Mouse (Mus musculus) embryonic facial prominence, embryonic 15.5 days (tissue): ENCODE data around the gene Camp. TPM values are rescaled to one million over a fixed set of nuclear protein-coding genes. Genes with fewer than 3 reads are reported as not detected.
"Not testable (repeated sequence)": the region's sequence is repeated elsewhere in the genome, so short reads cannot be mapped to it uniquely, and the experiment has no call there.

ENCODE experiments used
- ATAC-seq: fragments of 200-750 bp; cut with Nextera tagmentation; 2 replicates; pipeline ENCODE4 v1.8.0; 2017; ENCODE audit warnings: low read depth, moderate TSS enrichment; ENCODE audit not compliant: insufficient number of reproducible peaks, low FRiP score, low TSS enrichment
- H3K27ac ChIP-seq: fragments of 300-500 bp; sonication (generic); replicated peaks from 2 replicates; pipeline ENCODE4 v1.5.1; 2015; ENCODE audit warnings: mild to moderate bottlenecking, inconsistent platforms
- H3K27me3 ChIP-seq: fragments of 300-500 bp; sonication (generic); 2 replicates; pipeline ENCODE4 v1.6.1; 2015; ENCODE audit warnings: inconsistent platforms
- H3K36me3 ChIP-seq: fragments of 300-500 bp; sonication (generic); 2 replicates; pipeline ENCODE4 v1.6.1; 2015; ENCODE audit warnings: mild to moderate bottlenecking, inconsistent platforms
- H3K4me1 ChIP-seq: fragments of 300-500 bp; sonication (generic); 2 replicates; pipeline ENCODE4 v1.6.1; 2015; ENCODE audit warnings: inconsistent platforms
- H3K4me2 ChIP-seq: fragments of 300-500 bp; sonication (generic); replicated peaks from 2 replicates; pipeline ENCODE4 v1.6.1; 2015; ENCODE audit warnings: mild to moderate bottlenecking, inconsistent platforms
- H3K4me3 ChIP-seq: fragments of 300-500 bp; sonication (generic); replicated peaks from 2 replicates; pipeline ENCODE4 v1.5.1; 2015; ENCODE audit warnings: mild to moderate bottlenecking, inconsistent platforms
- H3K9ac ChIP-seq: fragments of 300-500 bp; sonication (generic); 2 replicates; pipeline ENCODE4 v1.6.1; 2015; ENCODE audit warnings: inconsistent platforms
- H3K9me3 ChIP-seq: fragments of 300-500 bp; sonication (generic); replicated peaks from 2 replicates; pipeline ENCODE4 v1.6.1; 2016; ENCODE audit warnings: inconsistent platforms
- WGBS: fragments of 180-500 bp; shearing (Covaris S2); methylation state at CpG from one replicate; pipeline ENCODE4 v1.1.7; 2015; 5-methylcytosine and 5-hydroxymethylcytosine counted together
- polyA plus RNA-seq: library from polyadenylated mRNA; unstranded; fragments of >200 nt; fragmentation: Nextera tagmentation; extraction: Ambion mirVana; gene quantifications from 2 replicates; pipeline ENCODE4 v1.2.1, GENCODE M21; 2015

The Camp gene
- polyA plus RNA-seq, 1 experiment from 2014 or later, result 2.2 TPM

DNA sequence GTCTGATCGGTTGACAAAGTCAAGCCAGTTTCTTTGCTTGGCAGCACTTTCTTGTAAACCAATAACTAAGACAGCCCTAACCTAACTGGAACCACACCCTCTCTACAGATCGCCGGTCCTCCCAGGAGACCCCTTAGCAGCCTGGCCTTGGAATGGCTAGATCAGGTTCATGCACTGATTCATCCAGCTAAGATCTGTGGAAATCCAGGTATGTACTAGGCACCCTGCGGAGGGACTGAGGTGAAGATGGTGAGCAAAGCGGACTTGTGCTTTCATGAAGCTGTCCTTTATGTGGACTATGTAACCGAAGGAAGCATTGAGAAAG, 16.4 kb downstream of the Camp start:
- peaks cover 12% of the 10 kb centered on the region for H3K4me1 ChIP-seq
- H3K9ac ChIP-seq, result peak overlapping the region; percentile 64
- H3K27me3 ChIP-seq, result no peaks in the 10 kb centered on the region
- H3K4me2 ChIP-seq, result peak overlapping the region; percentile 85
- peak overlapping the region; percentile 71 for H3K4me3 ChIP-seq
- H3K9me3 ChIP-seq, result no peaks in the 10 kb centered on the region
- H3K36me3 ChIP-seq, result peaks cover 30% of the 10 kb centered on the region
- peak overlapping the region; percentile 89; the same call in 1 of the 2 replicates for H3K27ac ChIP-seq
- peak; percentile 25; the same call in 1 of the 2 replicates for ATAC-seq
- 7% methylated on average over 6 of the region's 6 CpGs for WGBS

- under 1% methylated on average over 32 of the region's 32 CpGs for WGBS
- Histone ChIP-seq H3K27ac (peak within 1 kb of the TSS; percentile 89), H3K27me3 (no peaks in the 10 kb centered on the region), H3K4me1 (peaks cover 12% of the 10 kb centered on the region), H3K4me2 (peak within 1 kb of the TSS; percentile 85), H3K36me3 (peaks cover 26% of the 10 kb centered on the region), H3K9ac (peak within 1 kb of the TSS; percentile 64), H3K4me3 (peak within 1 kb of the TSS; percentile 71), H3K9me3 (no peaks in the 10 kb centered on the region)
- peak; percentile 95 for ATAC-seq
Measured at GRCm38 (mm10) chr9:109832391-109833087, 16.9 kb downstream of the Camp start, which contains the start of gene Nme6. Gene Nme6, plus strand, starts transcription at chr9:109832749.

GRCm38 (mm10) chr9:109826181-109826580, 23.2 kb downstream of the Camp start:
- Histone ChIP-seq H3K27ac (no peak overlapping the region), H3K9ac (no peak overlapping the region), H3K36me3 (peaks cover 11% of the 10 kb centered on the region; the same call in 1 of the 2 replicates), H3K4me2 (no peak overlapping the region), H3K4me3 (no peak overlapping the region), H3K4me1 (no peaks in the 10 kb centered on the region), H3K27me3 (no peaks in the 10 kb centered on the region), H3K9me3 (no peaks in the 10 kb centered on the region)
- WGBS, result 75% methylated on average over 5 of the region's 5 CpGs
- ATAC-seq, result no peak

GRCm38 (mm10) chr9:109825739-109826138, 23.7 kb downstream of the Camp start:
- Histone ChIP-seq H3K4me2 (no peak overlapping the region), H3K36me3 (peaks cover 11% of the 10 kb centered on the region; the same call in 1 of the 2 replicates), H3K9me3 (no peaks in the 10 kb centered on the region), H3K4me3 (no peak overlapping the region), H3K27ac (no peak overlapping the region), H3K9ac (no peak overlapping the region), H3K4me1 (no peaks in the 10 kb centered on the region), H3K27me3 (no peaks in the 10 kb centered on the region)
- WGBS, result 65% methylated on average over 4 of the region's 4 CpGs
- no peak for ATAC-seq

DNA sequence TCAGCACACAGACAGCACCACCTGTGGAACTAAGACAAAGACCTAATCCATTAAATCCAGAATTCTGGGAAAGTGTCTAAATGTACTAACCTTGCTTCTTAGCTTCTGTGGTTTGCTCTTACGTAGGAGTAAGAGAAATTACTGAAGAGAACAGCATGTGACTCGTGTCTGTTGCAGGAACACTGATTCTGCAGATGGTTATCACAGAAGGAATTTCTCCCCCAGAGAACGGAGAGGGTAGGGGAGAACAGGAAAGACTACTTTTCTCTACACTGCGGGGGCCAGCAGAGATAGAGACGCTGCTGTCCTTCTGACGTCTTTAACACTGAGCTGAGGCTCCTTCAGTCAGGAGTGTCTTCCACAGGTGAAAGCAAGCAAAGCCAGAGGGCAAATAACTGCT, 33.1 kb downstream of the Camp start:
- ATAC-seq, result no peak
- H3K4me1 ChIP-seq, result no peaks in the 10 kb centered on the region
- no peak overlapping the region for H3K4me2 ChIP-seq
- WGBS, result 33% methylated on average over 6 of the region's 6 CpGs
- H3K27ac ChIP-seq, result no peak overlapping the region
- H3K9me3 ChIP-seq, result no peaks in the 10 kb centered on the region
- H3K9ac ChIP-seq, result no peak overlapping the region
- H3K4me3 ChIP-seq, result no peak overlapping the region
- H3K36me3 ChIP-seq, result no peaks in the 10 kb centered on the region
- no peaks in the 10 kb centered on the region for H3K27me3 ChIP-seq

GRCm38 (mm10) chr9:109813424-109813823, 36.0 kb downstream of the Camp start:
- H3K9ac ChIP-seq, result no peak overlapping the region
- no peaks in the 10 kb centered on the region for H3K36me3 ChIP-seq
- H3K4me1 ChIP-seq, result no peaks in the 10 kb centered on the region
- 55% methylated on average over 7 of the region's 7 CpGs for WGBS
- no peaks in the 10 kb centered on the region for H3K27me3 ChIP-seq
- H3K27ac ChIP-seq, result no peak overlapping the region
- no peak overlapping the region for H3K4me2 ChIP-seq
- no peaks in the 10 kb centered on the region for H3K9me3 ChIP-seq
- H3K4me3 ChIP-seq, result no peak overlapping the region
- no peak for ATAC-seq

- Histone ChIP-seq H3K4me3 (no peak within 1 kb of the TSS), H3K9ac (no peak within 1 kb of the TSS), H3K9me3 (no peaks in the 10 kb centered on the region), H3K36me3 (no peaks in the 10 kb centered on the region), H3K27ac (no peak within 1 kb of the TSS), H3K27me3 (no peaks in the 10 kb centered on the region), H3K4me1 (no peaks in the 10 kb centered on the region), H3K4me2 (no peak within 1 kb of the TSS)
- no peak for ATAC-seq
- 54% methylated on average over 1 of the region's 1 CpGs for WGBS
Measured at GRCm38 (mm10) chr9:109811980-109812379, 37.4 kb downstream of the Camp start, which contains the start of gene Spink8. Gene Spink8, plus strand, starts transcription at chr9:109812280.

- H3K9ac ChIP-seq, result no peak overlapping the region
- 42% methylated on average over 3 of the region's 3 CpGs for whole genome bisulfite sequencing
- H3K4me1 ChIP-seq, result no peaks in the 10 kb centered on the region
- H3K9me3 ChIP-seq, result no peaks in the 10 kb centered on the region
- H3K4me3 ChIP-seq, result no peak overlapping the region
- no peaks in the 10 kb centered on the region for H3K27me3 ChIP-seq
- H3K4me2 ChIP-seq, result no peak overlapping the region
- no peak for ATAC-seq
- no peaks in the 10 kb centered on the region for H3K36me3 ChIP-seq
- H3K27ac ChIP-seq, result no peak overlapping the region
Measured at GRCm38 (mm10) chr9:109807898-109808297, 41.5 kb downstream of the Camp start.

GRCm38 (mm10) chr9:109806695-109807293, 42.6 kb downstream of the Camp start:
- H3K27ac ChIP-seq, result no peak overlapping the region
- H3K27me3 ChIP-seq, result no peaks in the 10 kb centered on the region
- H3K4me3 ChIP-seq, result no peak overlapping the region
- H3K9ac ChIP-seq, result no peak overlapping the region
- H3K4me1 ChIP-seq, result no peaks in the 10 kb centered on the region
- H3K4me2 ChIP-seq, result no peak overlapping the region
- 62% methylated on average over 2 of the region's 2 CpGs for WGBS
- no peak for ATAC-seq
- H3K36me3 ChIP-seq, result no peaks in the 10 kb centered on the region
- no peaks in the 10 kb centered on the region for H3K9me3 ChIP-seq

DNA sequence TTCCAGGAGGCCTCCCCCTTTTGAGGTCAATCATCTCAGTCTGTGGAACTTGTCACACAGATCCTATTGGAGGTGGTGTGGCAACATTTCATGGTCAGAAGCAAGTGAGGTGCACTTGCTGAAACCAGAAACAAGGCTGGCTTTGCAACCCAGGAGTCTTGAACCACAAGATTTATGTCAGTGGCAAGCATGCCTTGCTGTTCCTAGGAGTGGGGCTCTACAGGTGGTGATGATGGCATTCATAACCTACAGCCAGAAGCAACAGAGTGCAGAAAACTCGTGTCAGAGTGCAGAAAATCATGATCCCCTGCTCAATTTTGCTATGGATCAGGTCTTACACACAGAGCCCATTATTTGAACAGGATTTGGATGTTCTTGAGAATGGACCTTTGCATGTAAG, 43.2 kb downstream of the Camp start:
- H3K9ac ChIP-seq, result no peak overlapping the region
- 39% methylated on average over 1 of the region's 1 CpGs for WGBS

GRCm38 (mm10) chr9:109805596-109805995, 43.8 kb downstream of the Camp start:
- not testable (repeated sequence) for H3K27me3 ChIP-seq, H3K4me1 ChIP-seq, H3K36me3 ChIP-seq, H3K27ac ChIP-seq, H3K9me3 ChIP-seq, ATAC-seq, H3K4me2 ChIP-seq, H3K4me3 ChIP-seq, H3K9ac ChIP-seq
- 92% methylated on average over 2 of the region's 2 CpGs for WGBS

More for the DNA sequence above, 43.2 kb downstream of the Camp start:
- H3K27me3 ChIP-seq, result no peaks in the 10 kb centered on the region
- no peaks in the 10 kb centered on the region for H3K9me3 ChIP-seq
- no peak overlapping the region for H3K27ac ChIP-seq
- ATAC-seq, result no peak
- H3K4me2 ChIP-seq, result no peak overlapping the region
- no peaks in the 10 kb centered on the region for H3K36me3 ChIP-seq
- H3K4me3 ChIP-seq, result no peak overlapping the region
- H3K4me1 ChIP-seq, result no peaks in the 10 kb centered on the region

GRCm38 (mm10) chr9:109798051-109798450, 51.4 kb downstream of the Camp start:
- Histone ChIP-seq H3K4me3 (no peak overlapping the region), H3K27me3 (no peaks in the 10 kb centered on the region), H3K36me3 (no peaks in the 10 kb centered on the region), H3K9ac (no peak overlapping the region), H3K4me1 (no peaks in the 10 kb centered on the region), H3K4me2 (no peak overlapping the region), H3K9me3 (no peaks in the 10 kb centered on the region), H3K27ac (no peak overlapping the region)
- ATAC-seq, result no peak
- 93% methylated on average over 1 of the region's 1 CpGs for WGBS
